Mouse (Mus musculus) hindbrain, embryonic 13.5 days (tissue): ENCODE data around the gene Tcf7l1. TPM values are rescaled to one million over a fixed set of nuclear protein-coding genes. Genes with fewer than 3 reads are reported as not detected.

Experiments
- ATAC-seq: fragments of 200-750 bp; cut with Nextera tagmentation; 2 replicates; pipeline ENCODE4 v1.8.0; 2017; ENCODE audit warnings: moderate TSS enrichment; ENCODE audit not compliant: low FRiP score
- H3K27ac ChIP-seq: fragments of 300-500 bp; sonication (generic); 2 replicates; pipeline ENCODE4 v1.5.1; 2015; ENCODE audit warnings: inconsistent platforms, mild to moderate bottlenecking, moderate library complexity
- H3K27me3 ChIP-seq: fragments of 300-500 bp; sonication (generic); 2 replicates; pipeline ENCODE4 v1.6.1; 2015; ENCODE audit warnings: mild to moderate bottlenecking, inconsistent platforms
- H3K36me3 ChIP-seq: fragments of 300-500 bp; sonication (generic); 2 replicates; pipeline ENCODE4 v1.6.1; 2015; ENCODE audit warnings: mild to moderate bottlenecking, inconsistent platforms
- H3K4me1 ChIP-seq: fragments of 300-500 bp; sonication (generic); replicated peaks from 2 replicates; pipeline ENCODE4 v1.6.1; 2015; ENCODE audit warnings: inconsistent platforms
- H3K4me2 ChIP-seq: fragments of 300-500 bp; sonication (generic); 2 replicates; pipeline ENCODE4 v1.6.1; 2015; ENCODE audit warnings: inconsistent platforms, mild to moderate bottlenecking, moderate library complexity
- H3K4me3 ChIP-seq: fragments of 300-500 bp; sonication (generic); 2 replicates; pipeline ENCODE4 v1.5.1; 2015; ENCODE audit warnings: mild to moderate bottlenecking, inconsistent platforms
- H3K9ac ChIP-seq: fragments of 300-500 bp; sonication (generic); 2 replicates; pipeline ENCODE4 v1.6.1; 2015; ENCODE audit warnings: mild to moderate bottlenecking, inconsistent platforms
- H3K9me3 ChIP-seq: fragments of 300-500 bp; sonication (generic); 2 replicates; pipeline ENCODE4 v1.6.1; 2016; ENCODE audit warnings: inconsistent platforms
- WGBS: fragments of 180-500 bp; shearing (Covaris S2); methylation state at CpG from one replicate; pipeline ENCODE4 v1.1.7; 2015; 5-methylcytosine and 5-hydroxymethylcytosine counted together
- polyA plus RNA-seq: library from polyadenylated mRNA; unstranded; fragments of >200 nt; fragmentation: Nextera tagmentation; extraction: Ambion mirVana; gene quantifications from 2 replicates; pipeline ENCODE4 v1.2.1, GENCODE M21; 2015

Gene Tcf7l1
- polyA plus RNA-seq, 1 experiment from 2014 or later = 7.4 TPM

DNA sequence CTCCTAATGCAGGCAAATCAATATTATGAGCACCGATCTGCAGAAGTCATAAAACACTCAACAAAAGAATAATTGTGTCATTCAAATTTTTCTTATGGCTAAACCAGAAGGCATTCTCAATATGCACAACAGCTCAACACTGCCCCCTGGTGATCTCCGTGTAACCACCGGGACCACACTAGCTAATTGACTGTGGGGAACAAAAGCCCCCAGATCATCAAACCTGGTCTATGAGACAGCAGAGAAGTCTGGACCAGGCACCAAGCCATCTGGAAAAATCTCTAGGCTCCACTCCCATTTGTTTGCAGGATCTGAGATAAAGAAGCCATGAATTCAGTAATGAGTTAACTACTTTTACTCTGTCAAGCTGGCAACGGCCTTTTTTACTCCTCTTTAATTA lies 122.0 kb downstream of the Tcf7l1 start:
- 64% methylated on average over 4 of the region's 4 CpGs for WGBS
- no peaks in the 10 kb centered on the region for H3K36me3 ChIP-seq
- no peak for ATAC-seq

DNA sequence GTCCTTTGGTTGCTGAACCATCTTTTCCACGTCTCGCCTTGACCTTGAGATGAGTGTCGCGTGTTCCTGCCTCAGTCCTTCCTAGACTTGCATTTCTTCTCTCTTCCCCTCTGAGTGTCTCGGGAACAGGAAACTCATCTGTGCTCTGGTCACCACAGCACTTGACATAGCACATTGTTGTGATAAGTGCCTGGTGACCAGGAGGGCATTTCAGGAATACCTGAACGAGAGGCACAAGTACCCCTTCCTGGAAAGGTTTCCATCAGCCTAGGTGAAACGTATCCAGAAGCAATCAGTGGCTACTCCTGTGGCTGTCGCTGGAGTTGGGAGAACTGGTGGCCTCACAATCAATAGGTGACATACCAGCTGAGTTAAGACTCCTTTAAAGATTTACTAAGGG lies 124.8 kb downstream of the Tcf7l1 start:
- H3K27ac ChIP-seq = no peak overlapping the region
- no peak overlapping the region for H3K4me3 ChIP-seq
- no peak overlapping the region for H3K4me2 ChIP-seq
- peaks cover 14% of the 10 kb centered on the region; the same call in 1 of the 2 replicates for H3K4me1 ChIP-seq
- H3K9ac ChIP-seq = no peak overlapping the region
- no peaks in the 10 kb centered on the region for H3K27me3 ChIP-seq
- no peak for ATAC-seq
- no peaks in the 10 kb centered on the region for H3K9me3 ChIP-seq
- H3K36me3 ChIP-seq = no peaks in the 10 kb centered on the region
- 79% methylated on average over 8 of the region's 8 CpGs for WGBS

More for the DNA sequence above, 122.0 kb downstream of the Tcf7l1 start:
- H3K27me3 ChIP-seq = 0 out of 2 replicates have a peak, but pooled peaks cover 4% of the 10 kb centered on the region
- H3K4me1 ChIP-seq = peaks cover 6% of the 10 kb centered on the region; the same call in 1 of the 2 replicates
- no peak overlapping the region for H3K4me2 ChIP-seq
- H3K9me3 ChIP-seq = no peaks in the 10 kb centered on the region
- no peak overlapping the region for H3K27ac ChIP-seq
- H3K9ac ChIP-seq = no peak overlapping the region
- H3K4me3 ChIP-seq = no peak overlapping the region

DNA sequence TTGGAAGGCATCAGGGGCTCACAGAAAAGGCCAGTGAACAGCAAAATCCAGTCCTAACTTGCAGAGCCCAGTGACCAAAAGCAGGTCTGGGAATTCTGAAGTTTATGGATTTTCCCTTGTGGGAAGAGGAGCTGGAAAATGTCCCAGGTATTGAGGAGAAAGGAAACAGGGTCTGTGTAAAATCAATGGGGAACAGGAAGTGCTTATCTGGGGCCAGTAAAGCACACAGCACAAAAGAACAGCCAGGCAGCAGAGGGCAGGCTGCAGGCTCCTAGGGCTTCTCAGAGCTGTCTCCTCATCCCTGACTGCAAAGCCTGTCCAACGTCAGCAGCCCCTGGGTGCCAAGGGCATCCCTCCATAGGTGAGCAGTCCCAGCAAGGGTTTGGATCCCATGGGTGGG lies 126.1 kb downstream of the Tcf7l1 start:
- Histone ChIP-seq H3K4me3 (no peak overlapping the region), H3K36me3 (no peaks in the 10 kb centered on the region), H3K27ac (no peak overlapping the region), H3K9ac (peak overlapping the region; percentile 29; the same call in 1 of the 2 replicates), H3K27me3 (no peaks in the 10 kb centered on the region), H3K4me1 (peaks cover 14% of the 10 kb centered on the region; the same call in 1 of the 2 replicates), H3K4me2 (no peak overlapping the region), H3K9me3 (no peaks in the 10 kb centered on the region)
- 8% methylated on average over 1 of the region's 1 CpGs for WGBS
- ATAC-seq = no peak

DNA sequence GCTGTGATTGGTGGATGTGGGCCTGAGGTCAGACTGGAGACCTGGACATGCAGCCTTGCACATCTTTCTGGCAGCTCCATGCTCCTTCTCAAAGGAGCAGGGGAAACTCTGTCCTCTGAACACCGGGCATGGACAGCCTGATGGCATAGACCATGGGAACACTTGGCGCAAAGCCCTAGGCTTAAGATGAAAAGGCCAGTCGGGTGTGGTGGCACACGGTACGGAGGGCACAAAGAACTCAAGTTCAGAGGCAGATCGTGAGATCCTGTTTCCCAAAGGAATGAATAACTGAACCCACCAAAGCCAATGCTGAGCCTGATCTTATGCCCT lies 128.7 kb downstream of the Tcf7l1 start:
- peaks cover 21% of the 10 kb centered on the region for H3K4me1 ChIP-seq
- no peaks in the 10 kb centered on the region for H3K27me3 ChIP-seq
- H3K4me2 ChIP-seq = no peak overlapping the region
- no peak for ATAC-seq
- no peak overlapping the region for H3K27ac ChIP-seq
- no peaks in the 10 kb centered on the region for H3K9me3 ChIP-seq
- H3K36me3 ChIP-seq = no peaks in the 10 kb centered on the region
- WGBS = 84% methylated on average over 6 of the region's 6 CpGs
- H3K9ac ChIP-seq = no peak overlapping the region
- no peak overlapping the region for H3K4me3 ChIP-seq

DNA sequence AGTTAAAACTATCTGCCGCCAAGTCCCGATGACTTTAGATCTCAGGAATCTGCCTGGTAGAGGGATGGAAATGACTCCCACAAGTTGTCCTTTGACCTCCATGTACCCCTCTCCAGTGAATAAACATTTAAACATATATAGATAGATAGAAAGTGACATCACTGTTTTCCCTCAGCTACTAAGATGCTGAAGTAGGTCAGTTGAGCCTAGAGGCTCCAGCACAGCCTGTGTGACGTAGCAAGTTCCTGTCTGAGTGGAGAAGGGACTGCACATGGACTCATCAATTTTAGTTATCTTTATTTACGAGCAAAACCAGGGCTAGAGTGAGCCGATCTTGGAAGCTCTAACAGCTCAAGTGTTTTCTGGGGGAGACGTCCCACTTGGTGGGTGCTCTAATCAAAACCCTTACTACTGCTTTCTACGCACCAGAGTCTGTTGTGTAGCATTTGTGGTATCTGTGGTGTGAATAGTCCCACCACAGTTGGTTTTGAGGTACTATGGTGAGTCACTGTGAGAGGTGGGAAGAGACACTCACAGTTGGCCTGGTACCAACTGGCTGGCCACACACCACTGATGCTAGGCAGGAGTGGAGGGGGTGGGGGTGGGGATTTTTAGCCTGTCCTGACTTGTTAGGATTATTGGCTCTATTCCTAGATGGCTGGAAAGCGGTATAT lies 129.2 kb downstream of the Tcf7l1 start:
- 88% methylated on average over 8 of the region's 8 CpGs for WGBS
- ATAC-seq = no peak

DNA sequence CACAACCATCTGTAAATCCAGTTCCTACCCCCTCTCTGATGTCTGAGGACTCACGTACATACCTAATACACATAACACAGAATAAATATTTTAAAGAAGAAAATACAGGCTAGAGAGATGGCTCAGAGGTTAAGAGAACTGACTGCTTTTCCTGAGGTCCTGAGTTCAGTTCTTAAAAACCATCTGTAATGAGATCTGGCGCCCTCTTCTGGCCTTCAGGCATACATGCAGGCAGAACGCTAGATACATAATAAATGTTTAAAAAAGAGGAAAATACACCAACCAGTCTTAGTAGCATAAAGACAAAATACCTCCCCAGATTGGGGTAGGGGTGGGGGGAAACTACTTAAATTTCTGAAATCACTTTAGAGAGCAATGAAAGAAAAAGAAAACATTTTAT lies 131.0 kb downstream of the Tcf7l1 start:
- Histone ChIP-seq H3K4me3 (no peak overlapping the region), H3K27ac (no peak overlapping the region), H3K9ac (no peak overlapping the region), H3K27me3 (no peaks in the 10 kb centered on the region), H3K4me1 (peaks cover 22% of the 10 kb centered on the region), H3K4me2 (no peak overlapping the region), H3K9me3 (no peaks in the 10 kb centered on the region), H3K36me3 (no peaks in the 10 kb centered on the region)
- ATAC-seq = no peak
- 59% methylated on average over 3 of the region's 3 CpGs for WGBS

More for the DNA sequence above, 129.2 kb downstream of the Tcf7l1 start:
- H3K4me2 ChIP-seq = no peak overlapping the region
- no peak overlapping the region for H3K9ac ChIP-seq
- no peaks in the 10 kb centered on the region for H3K9me3 ChIP-seq
- H3K27ac ChIP-seq = no peak overlapping the region
- H3K36me3 ChIP-seq = no peaks in the 10 kb centered on the region
- H3K4me3 ChIP-seq = no peak overlapping the region
- peaks cover 26% of the 10 kb centered on the region for H3K4me1 ChIP-seq
- H3K27me3 ChIP-seq = no peaks in the 10 kb centered on the region

DNA sequence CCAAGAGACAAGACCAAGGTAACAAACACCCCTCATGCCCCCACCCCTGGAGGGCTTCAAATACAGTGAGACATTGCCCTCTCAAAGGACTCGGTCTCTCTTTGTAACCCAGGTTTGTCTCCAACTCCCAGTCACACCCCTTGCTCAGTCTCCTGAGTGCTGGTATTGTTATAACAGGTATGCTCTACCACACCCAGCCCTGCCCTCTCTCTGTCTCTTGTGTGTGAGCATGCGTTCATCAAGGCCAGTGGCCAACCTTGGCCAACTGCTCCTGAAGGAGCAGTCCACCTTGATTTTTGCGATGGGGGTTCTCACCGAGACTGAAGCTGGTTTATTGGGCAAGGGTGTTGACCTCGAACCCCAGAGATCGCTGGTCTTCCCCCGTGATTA lies 133.0 kb downstream of the Tcf7l1 start:
- no peaks in the 10 kb centered on the region for H3K27me3 ChIP-seq
- no peaks in the 10 kb centered on the region for H3K36me3 ChIP-seq
- no peaks in the 10 kb centered on the region for H3K9me3 ChIP-seq
- no peak overlapping the region for H3K9ac ChIP-seq
- 89% methylated on average over 7 of the region's 7 CpGs for whole genome bisulfite sequencing
- H3K27ac ChIP-seq = peak overlapping the region; percentile 82; the same call in 1 of the 2 replicates
- H3K4me2 ChIP-seq = peak overlapping the region; percentile 53; the same call in 1 of the 2 replicates
- H3K4me1 ChIP-seq = peaks cover 21% of the 10 kb centered on the region
- ATAC-seq = peak; percentile 5; the same call in 1 of the 2 replicates
- no peak overlapping the region for H3K4me3 ChIP-seq

DNA sequence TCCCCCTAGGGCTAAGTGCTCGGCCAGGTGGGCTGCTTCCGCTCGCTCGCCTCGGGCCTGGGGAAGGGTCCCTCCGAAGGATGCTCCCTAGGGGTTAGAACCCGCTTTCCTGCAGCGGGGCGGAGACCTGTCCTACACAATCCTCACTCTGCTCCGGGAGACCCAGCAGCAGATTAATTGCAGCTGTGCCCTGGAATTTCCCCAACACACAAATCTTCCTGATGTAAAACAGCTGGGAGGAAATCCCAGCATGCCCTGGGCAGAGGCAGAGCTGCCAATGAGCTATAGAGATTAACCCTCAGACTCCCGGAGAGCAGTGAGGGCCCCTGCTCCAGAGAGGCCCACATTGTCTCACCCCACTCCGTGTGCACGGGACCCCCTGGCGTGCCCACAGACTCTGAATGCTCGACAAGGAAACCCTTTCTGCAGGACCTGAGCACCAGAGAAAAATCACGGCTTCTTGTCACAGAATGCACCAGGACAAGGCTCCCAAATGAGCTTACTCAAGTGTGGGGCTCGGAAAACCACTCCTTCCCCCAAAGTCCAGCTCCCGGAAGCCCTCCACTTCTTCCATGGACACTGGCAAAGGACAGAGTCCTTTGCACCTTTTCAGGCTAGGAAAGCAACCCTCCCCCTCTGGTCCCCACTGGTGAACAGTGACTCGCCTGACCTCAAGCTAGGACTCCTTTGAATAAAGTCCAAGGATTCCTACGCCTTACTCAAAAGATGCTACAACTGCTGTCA lies 133.6 kb downstream of the Tcf7l1 start:
- Histone ChIP-seq H3K4me2 (peak overlapping the region; percentile 53), H3K9ac (peak overlapping the region; percentile 62), H3K9me3 (no peaks in the 10 kb centered on the region), H3K27me3 (no peaks in the 10 kb centered on the region), H3K36me3 (no peaks in the 10 kb centered on the region), H3K4me1 (peaks cover 20% of the 10 kb centered on the region), H3K4me3 (peak overlapping the region; percentile 36), H3K27ac (peak overlapping the region; percentile 82)
- ATAC-seq = peak; percentile 83
- WGBS = 42% methylated on average over 20 of the region's 20 CpGs

DNA sequence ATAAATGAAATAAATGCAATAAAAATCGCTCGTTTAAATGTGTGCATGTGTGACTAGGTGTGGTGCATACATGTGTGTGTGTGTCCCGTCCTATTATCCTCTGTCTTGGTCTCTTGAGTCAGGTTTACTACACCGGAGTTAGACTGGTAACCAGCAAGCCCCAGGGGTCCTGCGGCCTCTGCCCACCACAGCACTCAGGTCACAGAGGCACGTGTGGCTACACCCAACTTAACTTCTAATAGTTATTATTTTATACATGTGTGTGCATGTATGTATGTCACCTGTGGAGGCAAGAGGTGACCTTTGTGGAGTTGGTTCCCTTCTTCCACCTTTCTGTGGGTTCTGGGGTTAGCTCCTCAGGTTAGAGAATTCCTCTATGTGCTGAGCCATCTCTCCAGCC lies 134.7 kb downstream of the Tcf7l1 start:
- Histone ChIP-seq H3K4me2 (no peak overlapping the region), H3K4me1 (peaks cover 18% of the 10 kb centered on the region), H3K4me3 (no peak overlapping the region), H3K27ac (no peak overlapping the region), H3K9ac (no peak overlapping the region), H3K36me3 (no peaks in the 10 kb centered on the region), H3K9me3 (no peaks in the 10 kb centered on the region), H3K27me3 (no peaks in the 10 kb centered on the region)
- 92% methylated on average over 6 of the region's 6 CpGs for WGBS
- ATAC-seq = no peak

DNA sequence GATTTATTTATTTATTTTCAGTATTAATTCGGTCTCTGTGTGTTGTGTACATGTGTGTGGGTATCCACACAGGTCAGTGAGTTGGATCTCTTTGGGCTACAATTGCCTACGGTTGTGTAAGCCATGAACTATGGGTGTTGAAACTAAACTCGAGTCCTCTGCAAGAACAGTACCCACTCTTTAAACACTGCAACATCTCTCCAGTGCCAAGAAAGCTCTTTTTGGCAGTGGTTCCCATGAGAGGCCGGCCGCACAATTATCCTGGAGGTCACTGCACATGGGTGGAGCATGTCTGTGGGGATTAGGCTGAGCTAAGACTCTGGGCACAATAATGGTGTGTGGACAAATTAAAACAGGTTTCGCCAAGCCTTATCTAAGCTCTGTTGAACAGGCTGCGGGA lies 135.6 kb downstream of the Tcf7l1 start:
- WGBS = 80% methylated on average over 7 of the region's 7 CpGs
- H3K4me1 ChIP-seq = peaks cover 18% of the 10 kb centered on the region
- no peak overlapping the region for H3K4me2 ChIP-seq
- no peaks in the 10 kb centered on the region for H3K27me3 ChIP-seq
- no peaks in the 10 kb centered on the region for H3K36me3 ChIP-seq
- H3K4me3 ChIP-seq = no peak overlapping the region
- no peaks in the 10 kb centered on the region for H3K9me3 ChIP-seq
- ATAC-seq = no peak
- no peak overlapping the region for H3K27ac ChIP-seq
- no peak overlapping the region for H3K9ac ChIP-seq

DNA sequence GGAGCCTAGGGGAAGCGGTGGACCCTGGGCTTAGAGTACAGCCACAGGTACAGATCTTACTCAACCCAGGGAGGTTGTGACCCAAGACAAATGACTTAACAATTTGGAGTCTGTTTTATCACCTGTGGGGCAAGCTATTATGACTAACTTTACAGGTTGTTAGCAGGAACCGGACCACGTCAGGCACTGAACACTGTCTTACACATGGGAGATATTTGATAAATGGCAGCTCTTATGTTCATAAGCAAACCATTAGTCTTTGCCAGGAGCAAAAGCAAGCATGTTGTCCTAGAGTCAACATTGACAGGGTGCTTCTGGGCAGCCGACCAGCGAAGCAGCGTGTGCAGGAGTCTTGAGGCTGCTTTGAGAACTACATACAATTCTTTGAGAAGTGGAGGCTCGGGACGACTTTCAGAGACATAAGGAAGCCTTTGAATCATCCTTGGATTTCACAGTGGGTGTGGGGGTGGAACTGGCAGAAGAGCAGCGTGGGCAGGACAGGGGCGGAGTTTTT lies 138.7 kb downstream of the Tcf7l1 start:
- Histone ChIP-seq H3K9me3 (no peaks in the 10 kb centered on the region), H3K27ac (no peak overlapping the region), H3K9ac (no peak overlapping the region), H3K36me3 (no peaks in the 10 kb centered on the region), H3K4me2 (no peak overlapping the region), H3K4me3 (no peak overlapping the region), H3K4me1 (peaks cover 19% of the 10 kb centered on the region), H3K27me3 (no peaks in the 10 kb centered on the region)
- ATAC-seq = no peak
- WGBS = 82% methylated on average over 10 of the region's 10 CpGs

DNA sequence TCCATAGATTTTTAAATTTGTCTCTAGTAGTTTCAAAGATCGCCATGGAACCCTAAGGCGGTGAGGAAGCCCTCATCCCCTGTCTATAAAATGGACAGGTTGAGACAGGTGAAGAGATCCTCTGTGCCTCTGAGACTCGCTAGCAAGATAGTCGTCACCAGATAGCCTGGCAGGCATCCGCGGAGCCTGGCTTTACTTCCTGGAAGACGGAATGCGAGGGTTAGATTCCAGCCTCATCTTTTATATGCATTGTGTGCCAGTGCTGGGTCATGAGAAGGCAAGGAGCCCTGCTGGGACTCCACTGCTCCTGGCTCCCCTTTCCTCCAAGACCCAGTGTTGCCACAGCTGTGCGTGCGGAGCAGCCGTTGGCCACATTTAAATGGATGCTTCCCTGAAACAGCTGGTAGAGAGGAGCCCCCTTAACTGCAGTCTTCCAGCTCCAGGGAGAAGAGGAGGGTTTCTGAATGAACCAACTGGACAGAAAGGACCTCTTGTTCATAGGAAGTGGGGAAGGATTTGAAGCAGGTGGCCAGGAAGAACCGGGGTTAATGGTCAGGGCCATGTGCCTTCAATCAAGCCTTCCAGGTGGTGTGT lies 141.0 kb downstream of the Tcf7l1 start:
- Histone ChIP-seq H3K27ac (no peak overlapping the region), H3K9me3 (no peaks in the 10 kb centered on the region), H3K36me3 (no peaks in the 10 kb centered on the region), H3K9ac (no peak overlapping the region), H3K27me3 (no peaks in the 10 kb centered on the region), H3K4me2 (no peak overlapping the region), H3K4me1 (peaks cover 13% of the 10 kb centered on the region; the same call in 1 of the 2 replicates), H3K4me3 (no peak overlapping the region)
- ATAC-seq = no peak
- 60% methylated on average over 12 of the region's 12 CpGs for WGBS
